Mouse (Mus musculus) embryonic fibroblast, embryonic 13.5 days (primary cell): ENCODE measurements around the gene Pdcd7.

ENCODE experiments used
- CTCF ChIP-seq: IDR thresholded peaks from 2 replicates; pipeline ENCODE4 v1.5.1; 2011; ENCODE audit warnings: mild to moderate bottlenecking, control low read depth, low read length, moderate library complexity, borderline replicate concordance; ENCODE audit not compliant: insufficient read depth
- POLR2A ChIP-seq: IDR thresholded peaks from 2 replicates; pipeline ENCODE4 v1.6.1; 2011; ENCODE audit warnings: low read depth, mild to moderate bottlenecking, control low read depth, low read length, moderate library complexity

GRCm38 (mm10) chr9:65303586-65303985, 42.3 kb upstream of the Pdcd7 start:
- no peak for TF ChIP-seq CTCF
- TF ChIP-seq POLR2A = no peak
